Mouse (Mus musculus): ENCODE data around the gene Hoxa3.

DNA sequence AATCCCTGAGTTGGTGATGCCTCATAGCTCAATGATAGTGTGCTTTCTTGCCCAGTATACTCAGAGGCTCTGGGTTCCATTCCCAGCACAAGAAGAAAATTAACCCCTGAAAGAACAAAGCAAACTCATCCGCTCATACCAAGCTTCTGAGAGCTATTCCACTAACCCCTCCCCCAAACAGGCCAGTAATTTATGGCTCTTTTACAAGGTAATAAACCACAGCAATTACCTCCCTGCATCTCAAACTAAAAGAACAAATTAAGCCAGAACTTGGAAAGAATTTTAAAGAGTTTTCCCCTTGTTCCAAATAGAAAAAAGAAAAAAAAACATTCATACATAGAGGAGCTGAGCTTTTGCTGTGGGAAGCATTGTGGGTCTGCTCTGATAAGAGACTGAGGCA lies 30.3 kb downstream of the Hoxa3 start:
- no peak for TF ChIP-seq TAL1 (IDR thresholded peaks at IDR 0.05; ENCODE audit: low read length)
- no peak for TF ChIP-seq GATA1 (IDR thresholded peaks at IDR 0.05; ENCODE audit: low read length)

Data from erythroblast, embryonic 14.5 days (primary cell).